Mouse (Mus musculus): ENCODE data around the gene Slpi.

The Slpi gene

GRCm38 (mm10) chr2:164389020-164389419 is at the start of gene Slpi:
Gene Slpi (minus strand): TSS chr2:164389095.
- in situ Hi-C loops (cut with MboI; ENCODE audit: low sequenced_read_pairs): no loop called here

DNA sequence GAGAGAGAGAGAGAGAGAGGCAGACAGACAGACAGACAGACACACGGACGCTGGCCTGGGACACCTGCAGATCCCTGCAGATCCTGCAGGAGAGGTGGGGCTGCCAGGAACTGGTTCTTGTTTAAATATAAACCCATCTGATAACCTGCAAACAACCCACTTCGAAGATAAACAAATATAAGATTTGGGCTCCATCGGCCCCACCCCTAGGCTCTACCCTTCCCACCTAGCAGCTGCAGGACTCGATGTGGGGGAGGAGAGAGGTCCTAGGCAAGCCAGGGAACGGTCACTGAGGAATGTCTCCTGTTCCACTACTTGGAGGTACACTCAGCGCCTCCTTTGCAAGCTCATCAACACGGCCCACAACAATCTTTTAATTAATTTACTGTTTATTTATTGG is 49.4 kb upstream of the Slpi start:
- in situ Hi-C loops (cut with MboI; ENCODE audit: low sequenced_read_pairs): no loop called here

GRCm38 (mm10) chr2:164437710-164438109 is 48.8 kb upstream of the Slpi start:
- in situ Hi-C loops (cut with MboI; ENCODE audit: low sequenced_read_pairs): no loop called here

DNA sequence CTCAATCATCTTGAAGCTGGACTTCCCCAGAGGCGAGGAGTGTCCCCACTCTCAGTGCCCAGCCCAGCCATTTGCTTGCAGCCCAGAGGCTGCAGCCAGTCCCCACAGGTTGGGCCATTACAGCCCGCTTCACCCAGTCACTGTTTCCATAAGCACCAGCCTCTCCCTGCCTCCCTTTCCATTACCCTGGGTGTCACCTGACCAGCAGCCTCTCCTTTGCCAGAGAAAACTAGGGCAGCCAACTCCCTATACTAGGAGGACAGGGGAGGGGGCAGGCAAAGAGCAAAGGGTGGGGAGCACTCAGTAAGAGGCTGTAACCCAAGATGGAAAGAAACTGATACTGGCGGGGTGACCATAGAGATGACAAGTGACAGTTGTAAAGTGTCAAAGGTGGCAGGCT is 48.1 kb upstream of the Slpi start:
- in situ Hi-C loops (cut with MboI; ENCODE audit: low sequenced_read_pairs): no loop called here

GRCm38 (mm10) chr2:164436215-164436913 is 47.5 kb upstream of the Slpi start:
- in situ Hi-C loops (cut with MboI; ENCODE audit: low sequenced_read_pairs): no loop called here

DNA sequence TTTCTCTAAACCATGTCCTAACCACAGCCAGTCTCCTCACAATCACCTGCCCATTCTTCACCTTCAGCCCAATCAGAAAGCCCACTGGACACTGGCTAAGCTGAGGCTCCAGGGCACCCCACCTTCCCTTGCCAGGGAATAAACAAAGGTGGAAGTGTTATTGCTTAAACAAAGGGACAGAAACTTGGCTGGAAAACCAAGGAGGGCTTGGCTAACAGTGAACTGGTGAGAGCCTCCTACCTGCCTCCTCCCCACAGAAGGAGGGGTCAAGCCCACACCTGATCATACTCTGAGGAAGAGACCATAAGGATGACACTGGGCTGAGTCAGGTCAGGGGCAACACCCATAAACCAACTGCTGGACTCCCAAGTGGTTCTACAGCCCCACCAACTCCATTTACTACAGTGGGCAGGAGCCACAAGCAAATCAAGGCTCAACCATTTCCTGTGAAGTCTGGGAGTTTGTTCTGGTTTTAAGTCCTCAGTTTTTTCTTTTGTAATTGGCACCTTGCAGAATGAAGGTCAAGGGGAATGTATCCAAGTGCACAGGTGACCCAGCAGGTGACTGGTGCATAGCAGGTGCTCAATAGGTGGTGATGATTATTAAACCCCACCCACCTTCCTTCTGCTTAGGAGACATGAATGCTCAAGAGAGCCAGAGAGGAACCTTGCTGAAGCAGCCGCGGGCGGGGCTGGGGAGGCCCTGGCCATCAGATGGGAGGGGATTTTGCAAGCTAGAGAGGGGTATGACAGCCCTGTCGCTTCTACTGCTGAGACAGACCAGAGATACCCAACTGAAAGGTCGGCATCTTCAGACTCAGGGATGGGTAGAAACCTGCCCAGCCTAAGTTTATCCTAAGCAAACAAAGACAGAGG is 46.6 kb upstream of the Slpi start:
- in situ Hi-C loops (cut with MboI; ENCODE audit: low sequenced_read_pairs): no loop called here

GRCm38 (mm10) chr2:164434681-164435080 is 45.8 kb upstream of the Slpi start:
- in situ Hi-C loops (cut with MboI; ENCODE audit: low sequenced_read_pairs): no loop called here

DNA sequence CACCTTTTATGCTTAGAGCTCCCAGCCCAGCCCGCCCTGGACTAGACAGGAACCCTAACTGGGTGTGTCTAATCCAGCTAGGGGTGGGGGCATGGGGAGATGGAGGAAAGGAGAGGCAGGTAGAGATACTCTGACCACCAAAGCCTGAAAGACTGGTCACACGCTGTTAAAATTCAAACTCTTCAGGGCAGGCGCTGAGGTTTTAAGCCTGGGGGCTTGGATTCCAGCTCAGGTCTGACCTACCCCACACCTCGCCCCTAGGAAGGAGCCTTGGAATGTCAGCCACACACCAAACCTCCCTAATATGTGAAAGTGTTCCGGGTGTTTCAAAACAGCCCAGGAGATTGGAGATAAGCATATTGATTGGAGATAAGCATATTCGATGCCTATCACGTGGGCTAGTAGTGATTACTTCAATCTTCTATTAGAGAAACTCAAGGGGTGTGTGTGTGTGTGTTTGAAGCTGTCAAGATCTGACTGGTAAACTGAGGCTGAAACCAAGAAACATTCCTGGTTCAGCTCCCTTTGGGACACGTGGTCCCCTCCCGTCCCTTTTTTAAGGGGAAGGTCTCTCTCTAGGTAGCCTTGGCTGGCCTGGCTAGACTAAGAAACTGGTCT is 44.5 kb upstream of the Slpi start:
- in situ Hi-C loops (cut with MboI; ENCODE audit: low sequenced_read_pairs): no loop called here

GRCm38 (mm10) chr2:164432541-164433191 is 43.8 kb upstream of the Slpi start:
- in situ Hi-C loops (cut with MboI; ENCODE audit: low sequenced_read_pairs): no loop called here

DNA sequence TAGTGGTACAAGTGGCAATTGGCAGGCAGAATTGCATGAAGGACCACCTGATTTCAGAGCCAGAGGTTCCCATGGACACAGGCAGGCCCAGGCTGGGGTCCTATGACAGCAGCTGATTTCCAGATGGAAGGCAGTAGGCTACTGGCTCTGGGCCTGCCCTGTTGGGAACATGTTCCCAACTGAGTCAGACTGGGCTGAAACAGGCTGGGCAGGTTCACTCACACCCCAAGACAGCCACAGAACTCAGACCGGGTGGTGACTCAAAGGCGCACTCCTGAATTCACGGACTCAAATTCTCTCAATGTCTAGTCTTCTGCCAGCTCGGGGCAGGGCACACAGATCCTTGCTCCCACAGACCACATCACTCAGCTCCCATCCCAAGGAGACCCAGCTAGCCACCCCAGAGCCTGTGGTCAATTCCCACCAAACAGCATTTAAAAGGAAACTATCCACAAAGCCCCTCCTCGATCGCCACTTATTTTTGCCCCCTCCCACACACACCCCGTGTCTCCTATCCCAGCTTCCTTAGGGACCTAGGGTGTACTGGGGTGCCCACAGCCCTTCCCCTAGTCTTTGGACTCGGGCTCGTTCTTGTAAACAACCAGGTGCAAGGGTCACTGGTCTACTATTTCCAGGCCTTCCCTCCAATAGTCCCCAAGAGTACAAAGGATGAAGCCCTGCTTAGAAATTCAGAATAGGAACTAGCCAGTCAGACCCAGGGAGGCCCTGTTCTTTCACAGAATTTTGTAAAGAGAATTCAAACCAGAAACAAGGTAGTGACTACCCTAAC is 43.0 kb upstream of the Slpi start:
- in situ Hi-C loops (cut with MboI; ENCODE audit: low sequenced_read_pairs): no loop called here

GRCm38 (mm10) chr2:164430697-164431096 is 41.8 kb upstream of the Slpi start:
- in situ Hi-C loops (cut with MboI; ENCODE audit: low sequenced_read_pairs): no loop called here

DNA sequence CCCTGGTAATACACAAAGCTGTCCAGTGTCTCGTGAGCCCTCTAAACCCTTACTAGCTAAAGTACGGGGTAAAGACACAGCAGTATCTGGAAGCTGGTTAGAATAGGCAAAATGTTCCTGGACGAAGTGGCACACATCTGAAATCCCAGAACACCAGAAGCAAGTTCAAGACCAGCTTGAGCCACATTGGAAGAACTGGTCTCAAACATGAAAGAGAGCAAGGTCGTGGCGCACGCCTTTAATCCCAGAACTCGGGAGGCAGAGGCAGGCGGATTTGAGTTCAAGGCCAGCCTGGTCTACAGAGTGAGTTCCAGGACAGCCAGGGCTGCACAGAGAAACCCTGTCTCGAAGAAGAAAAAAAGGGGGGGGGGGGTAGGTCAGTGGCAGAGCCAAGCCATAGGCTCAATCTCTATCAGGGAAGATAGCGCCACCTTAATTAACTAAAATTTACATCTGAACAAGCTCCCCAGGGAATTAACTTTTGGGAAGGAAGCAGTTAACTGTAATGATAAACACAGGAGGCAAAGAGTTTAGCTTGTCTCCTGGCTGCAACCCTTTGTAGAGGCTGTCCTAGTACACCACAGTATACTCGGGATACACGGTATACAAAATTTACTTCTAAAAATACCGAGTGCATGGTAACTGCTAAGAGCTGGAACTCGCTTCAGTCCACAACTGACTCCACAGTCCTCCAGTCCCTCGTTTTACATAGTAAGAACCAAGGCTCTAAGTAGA is 41.2 kb upstream of the Slpi start:
- in situ Hi-C loops (cut with MboI; ENCODE audit: low sequenced_read_pairs): no loop called here

DNA sequence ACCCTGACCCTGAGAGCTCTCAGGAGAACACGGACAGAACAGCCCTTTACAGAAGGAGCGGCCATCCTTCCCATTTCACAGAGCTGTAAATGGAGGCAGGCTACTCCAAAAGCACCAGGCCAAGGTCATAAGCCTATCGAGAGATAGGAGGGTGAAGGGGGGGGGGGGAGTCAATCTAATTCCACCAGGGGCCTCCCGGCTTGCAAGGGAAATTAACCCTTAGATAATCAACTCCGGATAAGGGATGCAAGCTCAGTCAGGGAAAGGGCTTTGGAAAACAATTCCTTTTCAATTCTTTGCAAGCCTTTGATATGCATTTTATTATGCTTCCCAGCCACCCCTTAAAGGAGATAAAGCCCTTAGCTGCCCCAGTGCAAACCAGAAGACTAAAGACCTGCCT is 39.6 kb upstream of the Slpi start:
- in situ Hi-C loops (cut with MboI; ENCODE audit: low sequenced_read_pairs): no loop called here

- in situ Hi-C loops (cut with MboI; ENCODE audit: low sequenced_read_pairs): no loop called here
Measured at GRCm38 (mm10) chr2:164426952-164427351, 38.1 kb upstream of the Slpi start.

DNA sequence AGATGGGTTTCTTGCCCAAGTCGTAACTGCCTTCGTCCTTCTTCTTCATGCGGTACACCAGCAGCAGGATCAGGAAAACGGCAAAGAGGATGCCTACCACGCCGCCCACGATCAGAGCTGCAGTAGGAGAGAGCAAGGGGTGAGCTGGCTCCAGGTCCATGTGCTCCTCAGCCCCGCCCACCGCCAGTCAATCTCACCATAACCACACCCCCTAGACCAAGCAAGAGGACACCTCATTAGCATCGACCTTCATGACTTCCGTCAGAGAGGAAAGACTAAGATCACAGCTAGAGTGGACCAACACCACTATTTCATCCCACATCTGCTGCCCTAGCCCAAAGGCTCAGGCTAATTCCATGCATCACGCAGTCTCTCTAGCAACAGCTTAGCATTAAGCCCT is 37.2 kb upstream of the Slpi start:
- in situ Hi-C loops (cut with MboI; ENCODE audit: low sequenced_read_pairs): no loop called here

GRCm38 (mm10) chr2:164425401-164425800 is 36.5 kb upstream of the Slpi start:
- in situ Hi-C loops (cut with MboI; ENCODE audit: low sequenced_read_pairs): no loop called here

DNA sequence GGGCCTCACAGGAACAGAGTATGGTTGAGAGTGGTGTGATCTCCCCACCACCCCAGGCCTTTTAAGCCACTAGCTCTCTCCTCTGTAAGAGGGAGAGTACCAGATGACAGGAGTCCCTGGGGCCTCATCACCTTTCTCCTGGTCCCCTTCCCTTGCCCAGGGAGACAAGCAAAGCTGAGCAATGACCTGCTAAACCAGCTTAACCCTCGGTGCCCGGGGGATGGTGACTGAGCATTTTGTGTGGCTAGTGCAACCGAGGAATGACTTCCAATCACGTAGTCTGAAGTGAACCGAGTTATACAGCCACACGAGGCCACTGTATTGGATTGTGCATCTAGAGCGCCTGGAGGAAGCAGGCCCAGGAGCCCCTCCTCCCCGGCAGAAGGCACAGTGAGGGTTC is 35.5 kb upstream of the Slpi start:
- in situ Hi-C loops (cut with MboI; ENCODE audit: low sequenced_read_pairs): no loop called here

DNA sequence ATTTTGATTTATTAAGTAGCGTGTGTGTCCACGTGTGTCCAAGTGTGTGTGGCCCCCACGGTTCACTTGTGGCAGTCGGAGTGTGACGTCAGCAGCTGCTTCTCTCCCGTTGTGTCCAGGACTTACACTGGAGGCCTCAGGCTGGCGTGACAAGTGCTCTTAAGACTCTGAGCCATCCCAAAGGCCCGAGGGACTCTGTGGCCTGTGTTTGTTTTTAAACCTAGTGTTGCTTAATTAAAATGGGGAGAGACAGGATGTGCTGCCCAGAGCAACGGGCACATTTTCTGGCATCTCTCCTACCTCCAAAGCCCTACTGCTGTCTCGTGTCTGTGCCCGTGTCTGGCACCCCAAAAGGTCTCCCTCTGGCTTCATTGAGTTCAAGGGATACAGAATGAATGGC is 34.6 kb upstream of the Slpi start:
- in situ Hi-C loops (cut with MboI; ENCODE audit: low sequenced_read_pairs): no loop called here

- in situ Hi-C loops (cut with MboI; ENCODE audit: low sequenced_read_pairs): no loop called here
Measured at GRCm38 (mm10) chr2:164422675-164423393, 33.9 kb upstream of the Slpi start.
